Mouse (Mus musculus) brain, embryonic 14.5 days (tissue): ENCODE data around the gene Pmvk. TPM values are rescaled to one million over a fixed set of nuclear protein-coding genes. Genes with fewer than 3 reads are reported as not detected.

Source experiments
- DNase-seq: peaks from one replicate; pipeline ENCODE4 v3.0.0-alpha.2; 2011; ENCODE audit warnings: low read depth
- CTCF ChIP-seq: fragments of 200-500 bp; IDR thresholded peaks from 2 replicates; pipeline ENCODE4 v1.5.1; 2012; ENCODE audit warnings: inconsistent platforms, mild to moderate bottlenecking, moderate library complexity, borderline replicate concordance; ENCODE audit not compliant: insufficient read depth, insufficient read length; ENCODE audit errors: extremely low read depth
- POLR2A ChIP-seq: fragments of 200-500 bp; IDR thresholded peaks from 2 replicates; pipeline ENCODE4 v1.6.1; 2012; ENCODE audit warnings: mild to moderate bottlenecking, inconsistent platforms, borderline replicate concordance; ENCODE audit not compliant: poor library complexity, insufficient read depth, insufficient read length, severe bottlenecking; ENCODE audit errors: extremely low read depth
- polyA plus RNA-seq: library from polyadenylated mRNA; depleted of rRNA; stranded (reverse); fragments of >200 nt; gene quantifications from 2 replicates; pipeline ENCODE4 v1.2.3, GENCODE M21; 2012

Pmvk gene
- polyA plus RNA-seq, 1 experiment = 86.3 TPM

GRCm38 (mm10) chr3:89458372-89458964 is 4.1 kb downstream of the Pmvk start:
- no peak for DNase-seq
- no peak for TF ChIP-seq CTCF
- TF ChIP-seq POLR2A = no peak

DNA sequence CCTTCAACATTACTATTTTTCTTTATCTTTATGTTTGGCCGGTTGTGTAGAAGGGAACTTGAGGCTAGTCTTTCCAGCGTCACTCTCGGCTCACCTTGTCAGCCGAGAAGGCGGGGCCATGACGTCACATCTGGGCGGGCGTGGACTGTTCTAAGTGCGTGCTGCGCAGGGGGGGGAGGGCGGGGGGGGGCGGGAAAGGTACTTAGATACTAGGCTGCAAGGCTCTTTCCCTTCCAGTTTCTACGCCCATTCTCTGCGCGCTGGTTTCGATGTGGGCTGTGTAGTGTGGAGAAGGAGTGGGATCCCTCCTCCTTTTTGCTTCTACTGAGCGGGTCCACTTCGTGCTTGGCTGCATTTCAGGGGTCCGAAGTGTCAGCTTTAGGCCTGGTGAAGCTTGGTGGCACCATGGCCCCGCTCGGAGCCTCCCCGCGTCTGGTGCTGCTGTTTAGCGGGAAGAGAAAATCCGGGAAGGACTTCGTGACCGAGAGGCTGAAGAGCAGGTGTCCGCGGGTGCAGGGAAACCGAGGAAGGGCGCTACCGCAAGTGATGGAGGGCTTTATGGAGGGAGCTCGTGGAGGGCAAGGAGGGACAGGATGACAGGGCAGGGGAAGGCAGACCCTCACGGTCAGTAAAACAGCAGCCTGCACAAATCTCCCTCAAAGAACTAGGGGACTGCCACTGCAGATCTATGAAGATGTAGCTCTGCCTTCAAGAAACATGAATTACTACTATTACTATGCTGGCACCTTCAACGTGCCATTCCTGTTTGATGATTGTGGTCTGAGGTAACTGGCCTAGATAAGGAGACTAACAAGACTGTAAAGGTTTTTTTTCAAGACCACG is 4.8 kb downstream of the Pmvk start:
- TF ChIP-seq POLR2A (no peak), CTCF (no peak)
- peak; percentile 96 for DNase-seq

DNA sequence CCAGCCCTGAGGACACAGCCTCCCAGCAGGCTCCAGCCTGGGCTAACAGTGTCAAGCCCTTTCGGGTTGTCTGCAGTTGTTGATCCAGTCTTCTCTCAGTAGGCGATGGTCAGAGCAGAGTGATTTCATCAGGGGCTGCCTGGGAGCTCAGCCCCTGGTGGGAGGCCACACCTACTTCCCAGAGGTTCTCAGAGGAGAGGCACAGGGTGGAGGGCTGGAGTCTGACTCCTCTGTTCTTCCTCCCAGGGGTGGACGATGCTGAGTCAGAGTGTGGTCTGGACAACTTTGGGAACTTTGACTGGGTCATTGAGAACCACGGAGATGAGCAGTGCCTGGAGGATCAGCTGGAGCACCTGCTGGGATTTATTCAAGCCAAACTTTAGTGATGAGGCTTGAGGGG is 13.9 kb downstream of the Pmvk start:
- DNase-seq = no peak
- TF ChIP-seq POLR2A (no peak), CTCF (no peak)

DNA sequence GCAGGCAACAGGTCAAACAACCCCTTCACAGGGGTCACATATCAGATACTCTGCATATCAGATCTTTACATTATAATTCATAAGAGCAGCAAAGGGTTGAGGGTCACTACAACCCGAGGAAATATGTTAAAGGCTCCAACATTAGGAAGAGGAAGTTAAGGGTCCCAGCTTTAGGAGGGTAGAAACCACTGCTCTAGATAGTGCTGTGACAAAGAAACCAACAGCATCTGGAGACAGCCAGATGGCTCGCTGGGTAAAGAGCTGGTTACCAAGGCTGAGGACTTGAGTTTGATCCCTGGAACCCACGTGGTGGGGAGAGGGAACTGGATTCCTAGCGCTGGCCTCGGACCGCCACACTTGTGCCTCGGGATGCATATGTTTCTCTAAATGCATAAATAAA is 17.9 kb downstream of the Pmvk start:
- no peak for DNase-seq
- TF ChIP-seq CTCF (no peak), POLR2A (no peak)

- DNase-seq = no peak
- TF ChIP-seq POLR2A (no peak), CTCF (no peak)
Observed at GRCm38 (mm10) chr3:89473838-89474237, 19.5 kb downstream of the Pmvk start.

DNA sequence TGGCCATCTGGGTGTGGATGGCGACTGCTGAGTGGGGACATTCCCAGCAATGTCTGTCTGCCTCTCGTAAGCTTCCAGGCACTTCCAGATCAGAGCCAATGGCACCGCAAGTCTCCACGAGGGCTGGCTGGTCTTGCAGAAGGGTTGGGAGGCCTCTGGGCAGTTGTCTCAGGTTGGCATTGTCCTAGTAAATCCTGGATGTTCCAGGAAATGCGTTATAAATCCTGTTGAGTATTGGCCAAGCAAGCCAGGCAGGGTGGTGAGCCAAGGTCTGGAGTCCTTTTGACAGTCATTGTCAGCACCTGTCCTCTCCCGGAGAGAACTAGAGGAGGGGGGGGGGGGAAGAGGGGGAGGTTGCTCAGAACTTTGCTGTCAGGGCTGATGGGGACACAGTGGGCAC is 24.7 kb downstream of the Pmvk start:
- DNase-seq = no peak
- TF ChIP-seq CTCF (no peak), POLR2A (no peak)

DNA sequence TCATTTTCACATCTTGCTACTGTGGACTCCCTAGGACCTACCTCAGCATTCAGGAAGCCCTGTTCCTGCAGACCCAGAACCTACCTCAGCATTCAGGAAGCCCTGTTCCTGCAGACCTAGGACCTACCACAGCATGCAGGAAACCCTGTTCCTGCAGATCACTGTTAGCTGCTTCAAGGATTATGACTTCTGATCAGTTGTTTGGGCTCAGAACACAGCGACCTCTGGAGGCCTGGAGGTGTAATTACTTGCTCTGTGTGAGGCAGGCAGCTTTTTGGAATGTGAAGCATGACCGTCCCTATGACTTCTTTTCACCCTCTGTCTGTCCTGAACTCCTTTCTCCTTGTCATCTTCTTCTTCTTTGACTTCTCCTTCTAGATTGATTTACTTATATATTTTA is 27.1 kb downstream of the Pmvk start:
- TF ChIP-seq CTCF (peak; percentile 51; the same call in 1 of the 2 replicates), POLR2A (no peak)
- no peak for DNase-seq

- TF ChIP-seq POLR2A (no peak), CTCF (no peak)
Observed at GRCm38 (mm10) chr3:89482249-89482648, 27.9 kb downstream of the Pmvk start.

DNA sequence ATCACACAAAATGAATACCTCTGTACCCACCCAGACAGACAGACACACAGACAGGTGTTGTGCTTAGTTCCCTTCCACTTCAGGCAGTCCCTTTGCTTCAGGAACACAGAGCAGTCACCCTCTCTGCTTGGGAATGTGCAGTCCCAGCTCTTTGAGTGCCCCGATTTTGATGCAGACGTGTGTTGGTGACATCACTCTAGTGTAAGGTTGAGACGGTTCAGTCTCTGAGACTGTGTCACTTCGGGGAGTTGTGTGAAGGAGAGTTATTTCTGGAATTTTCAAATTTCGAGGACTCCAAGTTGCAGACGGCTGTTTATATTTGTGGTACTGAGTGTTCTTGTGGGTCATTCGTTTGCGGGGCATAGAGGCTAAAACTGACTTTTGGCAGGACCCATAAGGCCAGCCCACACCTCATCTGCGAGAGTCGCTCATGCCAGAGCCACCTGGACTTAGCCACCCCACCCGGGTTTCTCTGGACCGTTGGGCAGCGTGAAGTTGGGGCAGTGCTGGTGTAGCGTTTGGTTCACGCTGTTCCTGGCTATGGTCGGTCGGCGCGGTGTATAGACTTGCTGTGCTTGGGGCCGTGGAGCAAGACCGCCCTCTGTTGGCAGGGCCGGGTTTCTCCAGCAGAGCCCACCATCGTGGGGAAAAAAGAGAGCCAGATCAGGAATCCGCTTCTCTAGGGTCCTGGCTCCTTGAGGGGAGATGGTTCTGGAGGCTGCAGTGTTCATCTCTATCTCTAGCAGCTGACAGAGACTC is 30.6 kb downstream of the Pmvk start:
- DNase-seq = peak; percentile 75
- TF ChIP-seq POLR2A (no peak), CTCF (peak; percentile 94)

More at GRCm38 (mm10) chr3:89482249-89482648, 27.9 kb downstream of the Pmvk start:
- DNase-seq = no peak

DNA sequence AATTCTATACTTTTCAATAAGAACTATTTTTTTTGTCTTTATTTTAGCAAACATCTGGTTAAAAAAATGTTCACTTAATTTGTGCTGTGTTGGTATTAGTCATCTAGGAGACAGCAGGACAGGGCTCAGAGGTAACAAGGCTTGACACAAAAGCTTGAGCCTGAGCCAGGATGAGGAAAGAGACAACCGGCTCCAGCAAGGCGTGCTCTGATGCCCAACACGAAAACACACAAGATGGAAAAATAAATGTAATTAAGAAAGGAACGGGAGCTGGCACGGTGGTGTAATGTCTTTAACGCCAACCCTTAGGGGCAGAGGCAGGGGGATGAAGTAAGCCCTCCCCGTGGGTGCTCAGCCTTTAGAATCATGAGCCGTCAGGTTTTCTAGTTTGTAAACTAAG is 31.8 kb downstream of the Pmvk start:
- no peak for TF ChIP-seq CTCF
- TF ChIP-seq POLR2A = no peak
- no peak for DNase-seq

- TF ChIP-seq POLR2A = no peak
- no peak for TF ChIP-seq CTCF
- no peak for DNase-seq
Observed at GRCm38 (mm10) chr3:89486916-89487702, 32.8 kb downstream of the Pmvk start.

GRCm38 (mm10) chr3:89490790-89491189 is 36.4 kb downstream of the Pmvk start:
- TF ChIP-seq CTCF (peak; percentile 9; the same call in 1 of the 2 replicates), POLR2A (no peak)
- no peak for DNase-seq
